Mouse (Mus musculus) duodenum, adult 2 months (tissue): ENCODE results near the gene Fam180a. TPM values are rescaled to one million over a fixed set of nuclear protein-coding genes. Genes with fewer than 3 reads are reported as not detected.

Source experiments
- polyA plus RNA-seq: library from polyadenylated mRNA; depleted of rRNA; stranded (reverse); fragments of >200 nt; gene quantifications from 2 replicates; pipeline ENCODE4 v1.2.3, GENCODE M21; 2012; ENCODE audit warnings: low replicate concordance; rRNA removed

Gene Fam180a
- 0.16 and 0.18 TPM in 2 replicates for polyA plus RNA-seq

DNA sequence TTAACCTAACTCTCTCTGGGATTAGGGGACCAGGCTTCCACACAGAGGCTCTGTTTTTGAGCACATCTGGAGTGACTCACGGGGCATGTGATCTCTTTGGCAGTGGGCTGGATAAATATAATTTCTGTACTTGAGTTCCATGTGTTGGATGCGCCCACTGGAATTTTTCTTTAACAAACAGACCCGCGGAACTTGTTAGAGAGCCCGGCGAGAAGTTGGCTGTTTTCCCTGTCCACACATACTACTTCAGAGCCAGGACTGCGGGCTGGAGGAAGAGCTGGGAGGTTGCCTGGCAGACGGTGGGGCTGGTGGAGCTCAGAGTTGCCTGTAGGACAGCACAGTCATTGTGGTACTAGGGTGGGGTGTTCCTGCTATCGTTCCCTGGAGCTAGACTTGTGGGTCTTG is at the start of gene Fam180a:
TSS of gene Fam180a (minus strand) at position 31 of the 405 bp plus-strand sequence.

DNA sequence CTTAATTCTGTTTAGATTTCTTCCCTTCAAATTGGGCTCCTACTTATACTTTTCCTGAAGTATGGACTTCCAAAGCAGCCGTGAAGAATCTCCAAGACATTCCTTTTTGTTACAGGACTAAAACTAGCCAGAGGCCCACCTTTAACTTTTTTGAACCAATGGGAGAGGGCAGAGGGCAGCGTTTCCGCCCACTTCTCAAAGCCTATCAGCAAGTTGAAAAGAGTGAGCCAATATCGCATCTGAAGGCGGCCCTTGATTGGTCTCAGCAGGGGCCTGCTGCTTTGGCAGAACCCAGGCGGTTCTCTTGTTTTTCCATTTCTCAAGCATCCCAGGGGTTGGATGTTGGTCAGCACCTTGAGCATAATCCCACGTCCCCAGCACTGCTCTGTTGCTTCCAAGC is 17.9 kb downstream of the Fam180a start, which contains the start of gene Slc13a4:
TSS of gene Slc13a4 (minus strand) at position 95 of the 400 bp plus-strand sequence.

Other genes starting within 250 kb of the Fam180a start
- 2.8 and 3.5 TPM in 2 replicates for gene Cnot4, start 192.4 kb downstream of the Fam180a start, polyA plus RNA-seq
- 3.7 and 6.8 TPM in 2 replicates for gene Nup205, start 148.7 kb downstream of the Fam180a start, polyA plus RNA-seq
- 0.04 and 0.07 TPM in 2 replicates for gene Slc13a4, start 18.0 kb downstream of the Fam180a start, polyA plus RNA-seq
- gene Mtpn, start 213.7 kb upstream of the Fam180a start, polyA plus RNA-seq, result 87.9 and 125 TPM in 2 replicates